Mouse (Mus musculus): ENCODE measurements around the gene Iffo2.
"Not testable (repeated sequence)": the region's sequence is repeated elsewhere in the genome, so short reads cannot be mapped to it uniquely, and the experiment has no call there.

Iffo2 gene

GRCm38 (mm10) chr4:139530248-139530647 is at the start of gene Iffo2:
TSS of gene Iffo2 (plus strand) at chr4:139530548.
- DNase-seq (ENCODE audit: low spot score in 2 of 2) = not testable (repeated sequence)

GRCm38 (mm10) chr4:139481400-139481799 is 48.9 kb upstream of the Iffo2 start:
- DNase-seq (ENCODE audit: low spot score in 2 of 2) = no peak

- DNase-seq (ENCODE audit: low spot score in 2 of 2) = no peak
Observed at GRCm38 (mm10) chr4:139483461-139484105, 46.8 kb upstream of the Iffo2 start.

GRCm38 (mm10) chr4:139484496-139484895 is 45.9 kb upstream of the Iffo2 start:
- no peak for DNase-seq (ENCODE audit: low spot score in 2 of 2)

GRCm38 (mm10) chr4:139487085-139487484 is 43.3 kb upstream of the Iffo2 start:
- no peak for DNase-seq (ENCODE audit: low spot score in 2 of 2)

GRCm38 (mm10) chr4:139488325-139488724 is 42.0 kb upstream of the Iffo2 start:
- DNase-seq (ENCODE audit: low spot score in 2 of 2) = no peak

GRCm38 (mm10) chr4:139489946-139490345 is 40.4 kb upstream of the Iffo2 start:
- no peak for DNase-seq (ENCODE audit: low spot score in 2 of 2)

GRCm38 (mm10) chr4:139490413-139491055 is 39.8 kb upstream of the Iffo2 start:
- DNase-seq (ENCODE audit: low spot score in 2 of 2) = peak; percentile 54 to 60

GRCm38 (mm10) chr4:139491541-139492170 is 38.7 kb upstream of the Iffo2 start:
- no peak for DNase-seq (ENCODE audit: low spot score in 2 of 2)

- no peak for DNase-seq (ENCODE audit: low spot score in 2 of 2)
Observed at GRCm38 (mm10) chr4:139492258-139492833, 38.0 kb upstream of the Iffo2 start.

GRCm38 (mm10) chr4:139493227-139494025 is 36.9 kb upstream of the Iffo2 start:
- DNase-seq (ENCODE audit: low spot score in 2 of 2) = no peak

GRCm38 (mm10) chr4:139500814-139501213 is 29.5 kb upstream of the Iffo2 start:
- DNase-seq (ENCODE audit: low spot score in 2 of 2) = no peak

GRCm38 (mm10) chr4:139501702-139502101 is 28.6 kb upstream of the Iffo2 start:
- DNase-seq (ENCODE audit: low spot score in 2 of 2) = no peak

- no peak for DNase-seq (ENCODE audit: low spot score in 2 of 2)
Observed at GRCm38 (mm10) chr4:139503919-139504318, 26.4 kb upstream of the Iffo2 start.

- no peak for DNase-seq (ENCODE audit: low spot score in 2 of 2)
Observed at GRCm38 (mm10) chr4:139505716-139506115, 24.6 kb upstream of the Iffo2 start.

GRCm38 (mm10) chr4:139506727-139507126 is 23.6 kb upstream of the Iffo2 start:
- DNase-seq (ENCODE audit: low spot score in 2 of 2) = no peak

GRCm38 (mm10) chr4:139509069-139509468 is 21.3 kb upstream of the Iffo2 start:
- DNase-seq (ENCODE audit: low spot score in 2 of 2) = no peak

GRCm38 (mm10) chr4:139511557-139511956 is 18.8 kb upstream of the Iffo2 start:
- DNase-seq (ENCODE audit: low spot score in 2 of 2) = no peak

GRCm38 (mm10) chr4:139512985-139513384 is 17.4 kb upstream of the Iffo2 start:
- no peak for DNase-seq (ENCODE audit: low spot score in 2 of 2)

GRCm38 (mm10) chr4:139519221-139519620 is 11.1 kb upstream of the Iffo2 start:
- no peak for DNase-seq (ENCODE audit: low spot score in 2 of 2)

GRCm38 (mm10) chr4:139521926-139522325 is 8.4 kb upstream of the Iffo2 start:
- DNase-seq (ENCODE audit: low spot score in 2 of 2) = no peak

- peak; percentile 7 to 19 for DNase-seq (ENCODE audit: low spot score in 2 of 2)
Observed at GRCm38 (mm10) chr4:139526475-139526874, 3.9 kb upstream of the Iffo2 start.
